ENCODE assay signal across 26 mouse cellular contexts in genomic region chr4:116070116-116070515, GRCm38 (mm10).
"Had no signal": no experiment of that assay in that cellular context is flagged by ENCODE, and none has a peak within 500 bp of the region (broad histone marks: within the 10 kb centered on the region; RNA-seq: fewer than 3 reads in every experiment).

No protein-coding gene starts in this region.

- ATAC-seq: hindbrain, embryonic 16.5 days; inflammation-experienced regulatory T-cells, adult 6 months; intestine, embryonic 15.5 days; intestine, postnatal 0 days had no signal

- H3K4me3 ChIP-seq: gastrocnemius, adult 2 months; heart, embryonic 10.5 days; heart, embryonic 12.5 days; hindbrain, embryonic 10.5 days; hindbrain, embryonic 12.5 days; intestine, embryonic 15.5 days; layer of hippocampus, adult 2 months; left cerebral cortex, adult 2 months; limb, embryonic 10.5 days; limb, embryonic 12.5 days; liver, embryonic 13.5 days; liver, embryonic 15.5 days had no signal

- H3K27me3 ChIP-seq: heart, embryonic 12.5 days; hindbrain, embryonic 12.5 days; intestine, embryonic 15.5 days; limb, embryonic 12.5 days; liver, embryonic 13.5 days; liver, embryonic 15.5 days had no signal

- H3K9me3 ChIP-seq: heart, embryonic 10.5 days; heart, embryonic 12.5 days; hindbrain, embryonic 10.5 days; hindbrain, embryonic 12.5 days; intestine, embryonic 15.5 days; limb, embryonic 10.5 days; limb, embryonic 12.5 days; liver, embryonic 13.5 days; liver, embryonic 15.5 days had no signal

- H3K9ac ChIP-seq: heart, embryonic 12.5 days; hindbrain, embryonic 12.5 days; hindbrain, embryonic 14.5 days; intestine, embryonic 15.5 days; limb, embryonic 12.5 days; liver, embryonic 13.5 days; liver, embryonic 15.5 days had no signal

- H3K27ac ChIP-seq: gastrocnemius, adult 2 months; heart, embryonic 10.5 days; hindbrain, embryonic 10.5 days; hindbrain, embryonic 12.5 days; hindbrain, embryonic 14.5 days; intestine, embryonic 15.5 days; layer of hippocampus, adult 2 months; left cerebral cortex, adult 2 months; limb, embryonic 10.5 days; limb, embryonic 12.5 days; liver, embryonic 13.5 days; liver, embryonic 15.5 days had no signal

- DNase-seq: gastrocnemius, adult 2 months; gastrocnemius, postnatal 10 days; gastrocnemius, postnatal 25 days; heart, postnatal 10 days; heart, postnatal 4 days; kidney, adult 18-20 months; kidney, adult 8-10 months; kidney, postnatal 10 days; kidney, postnatal 25 days; kidney, postnatal 4 days; liver; liver, embryonic 13.5 days had no signal
